Mouse (Mus musculus) stomach, postnatal 0 days (tissue): ENCODE measurements around the gene Zbed6.

Experiments used
- CTCF ChIP-seq: IDR thresholded peaks from 2 replicates; pipeline ENCODE4 v1.5.1; 2016; ENCODE audit warnings: antibody characterized with exemption, low read depth, mild to moderate bottlenecking, moderate library complexity
- EP300 ChIP-seq: optimal IDR thresholded peaks from 2 replicates; pipeline ENCODE3; 2016; ENCODE audit warnings: antibody characterized with exemption

DNA sequence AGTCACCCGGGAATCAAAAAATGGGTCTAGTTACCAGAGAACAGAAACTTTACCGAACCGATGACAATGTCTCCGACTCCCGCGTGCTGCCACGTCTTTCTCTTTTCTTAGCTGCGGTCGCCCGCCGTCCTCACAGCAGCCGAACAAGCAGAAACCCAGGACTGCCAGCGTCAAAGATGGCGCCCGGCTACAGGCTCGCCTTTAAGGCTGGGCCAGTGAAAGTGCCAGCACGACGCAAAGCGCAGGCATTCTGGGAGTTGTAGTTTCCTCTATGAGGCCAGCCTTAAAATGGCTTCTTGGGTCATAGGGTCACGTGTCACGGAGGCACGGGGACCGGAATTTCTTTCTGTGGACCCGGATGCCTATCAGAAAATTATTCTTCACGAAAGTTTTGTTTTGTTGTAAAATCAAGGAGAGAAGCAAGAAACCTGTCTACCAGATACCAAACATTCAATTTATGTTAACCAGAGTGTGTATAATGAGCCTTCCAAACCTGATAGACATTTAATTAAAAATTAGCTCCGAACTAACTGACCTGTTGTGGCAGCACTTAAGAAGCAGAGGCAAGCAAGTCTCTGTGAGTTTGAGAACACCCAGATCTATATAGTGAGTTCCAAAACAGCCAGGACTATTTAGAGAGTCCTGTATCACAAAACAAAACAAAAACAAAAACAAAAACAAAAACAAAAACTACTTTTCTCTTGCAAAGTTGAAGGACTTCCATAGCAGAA lies 683 bp upstream of the Zbed6 start, which contains the start of gene Gm38394:
- TF ChIP-seq CTCF (no peak), EP300 (no peak)
